Mouse (Mus musculus) cerebellum, adult 11 months (tissue): ENCODE data around the gene Des.

Experiments used
- DNase-seq: peaks from one replicate; pipeline ENCODE4 v3.0.0; 2022

Des gene

GRCm38 (mm10) chr1:75360112-75361031, at the start of gene Des:
Des (plus strand) TSS chr1:75360329.
- no peak for DNase-seq

- no peak for DNase-seq
These were observed 48.4 kb upstream of the Des start for GRCm38 (mm10) chr1:75311694-75312093.

GRCm38 (mm10) chr1:75315011-75315410, 45.1 kb upstream of the Des start:
- DNase-seq = peak; percentile 31

GRCm38 (mm10) chr1:75315456-75316365, 44.4 kb upstream of the Des start:
- peak; percentile 50 for DNase-seq

- peak; percentile 86 for DNase-seq
These were observed 43.3 kb upstream of the Des start for GRCm38 (mm10) chr1:75316861-75317240.

GRCm38 (mm10) chr1:75317241-75318201, 42.6 kb upstream of the Des start, which contains the start of gene Dnpep:
Dnpep (minus strand) TSS chr1:75317990.
- peak; percentile 100 for DNase-seq

- no peak for DNase-seq
These were observed 41.8 kb upstream of the Des start for GRCm38 (mm10) chr1:75318301-75318700.

GRCm38 (mm10) chr1:75318736-75319135, 41.4 kb upstream of the Des start:
- DNase-seq = no peak

GRCm38 (mm10) chr1:75319166-75319565, 41.0 kb upstream of the Des start:
- no peak for DNase-seq

GRCm38 (mm10) chr1:75327461-75327860, 32.7 kb upstream of the Des start:
- DNase-seq = no peak

GRCm38 (mm10) chr1:75331271-75331670, 28.9 kb upstream of the Des start:
- no peak for DNase-seq

- no peak for DNase-seq
These were observed 23.7 kb upstream of the Des start for GRCm38 (mm10) chr1:75336461-75336860.

GRCm38 (mm10) chr1:75337097-75337496, 23.0 kb upstream of the Des start:
- no peak for DNase-seq

- DNase-seq = no peak
These were observed 21.9 kb upstream of the Des start for GRCm38 (mm10) chr1:75338091-75338694.

GRCm38 (mm10) chr1:75339337-75339736, 20.8 kb upstream of the Des start:
- no peak for DNase-seq

- no peak for DNase-seq
These were observed 19.6 kb upstream of the Des start for GRCm38 (mm10) chr1:75340519-75340918.

- DNase-seq = peak; percentile 69
These were observed 17.2 kb upstream of the Des start for GRCm38 (mm10) chr1:75342874-75343416.

GRCm38 (mm10) chr1:75344291-75345035, 15.7 kb upstream of the Des start:
- DNase-seq = no peak

GRCm38 (mm10) chr1:75345036-75345935, 14.8 kb upstream of the Des start:
- no peak for DNase-seq

- DNase-seq = no peak
These were observed 12.8 kb upstream of the Des start for GRCm38 (mm10) chr1:75347279-75347678.
